Mouse (Mus musculus) heart, adult 2 months (tissue): Measurements from ENCODE around the gene Rab28. TPM values are rescaled to one million over a fixed set of nuclear protein-coding genes. Genes with fewer than 3 reads are reported as not detected.

Experiments used
- DNase-seq, 2 experiments: peaks; one replicate each; pipeline ENCODE4 v3.0.0; 2021
- H3K27ac ChIP-seq: fragments of 200-600 bp; 2 replicates; pipeline ENCODE4 v1.8.1; 2022
- H3K27me3 ChIP-seq: fragments of 200-500 bp; 2 replicates; pipeline ENCODE4 v1.6.1; 2012; ENCODE audit warnings: mild to moderate bottlenecking, low read length, inconsistent platforms, mixed read lengths; ENCODE audit not compliant: control insufficient read depth, insufficient read depth
- H3K36me3 ChIP-seq: fragments of 200-500 bp; 2 replicates; pipeline ENCODE4 v1.6.1; 2012; ENCODE audit warnings: low read length, inconsistent platforms; ENCODE audit not compliant: control insufficient read depth, insufficient read depth
- H3K4me1 ChIP-seq: fragments of 200-500 bp; 2 replicates; pipeline ENCODE4 v1.6.1; 2011; ENCODE audit warnings: low read length; ENCODE audit not compliant: control insufficient read depth, insufficient read depth
- H3K4me3 ChIP-seq: fragments of 200-600 bp; 2 replicates; pipeline ENCODE4 v1.8.1; 2022
- H3K79me2 ChIP-seq: fragments of 200-500 bp; replicated peaks from 2 replicates; pipeline ENCODE4 v1.6.1; 2012; ENCODE audit warnings: mild to moderate bottlenecking, inconsistent platforms, low read length, moderate library complexity, mixed read lengths; ENCODE audit not compliant: control insufficient read depth, insufficient read depth
- H3K9ac ChIP-seq: fragments of 200-500 bp; 2 replicates; pipeline ENCODE4 v1.6.1; 2012; ENCODE audit warnings: low read depth, mild to moderate bottlenecking, control low read depth, inconsistent platforms, low read length, mixed read lengths
- CTCF ChIP-seq: fragments of 200-600 bp; IDR thresholded peaks from 2 replicates; pipeline ENCODE4 v1.8.1; 2022; ENCODE audit warnings: antibody characterized with exemption, mild to moderate bottlenecking, moderate library complexity
- EP300 ChIP-seq: fragments of 200-500 bp; IDR thresholded peaks from 2 replicates; pipeline ENCODE4 v1.6.1; 2011; ENCODE audit warnings: low read depth, low read length, control low read depth; ENCODE audit not compliant: insufficient read depth
- POLR2A ChIP-seq: fragments of 200-500 bp; IDR thresholded peaks from 2 replicates; pipeline ENCODE4 v1.6.1; 2011; ENCODE audit warnings: mild to moderate bottlenecking, low read depth, low read length, control low read depth; ENCODE audit not compliant: insufficient read depth
- WGBS: fragments of 180-500 bp; shearing (Covaris S2); methylation state at CpG from one replicate; pipeline ENCODE4 v1.1.7; 2018; 5-methylcytosine and 5-hydroxymethylcytosine counted together
- intact Hi-C: fragments of 180-260 bp; cut with DNase I; formaldehyde crosslinking; loops from one replicate; pipeline ENCODE4 v1.15.1; 2025
- long read RNA-seq: library from polyadenylated mRNA; stranded (forward); transcript quantifications from one replicate; pipeline ENCODE4 v2.0.0, GENCODE M21; 2021
- polyA plus RNA-seq: library from polyadenylated mRNA; depleted of rRNA; stranded (reverse); fragments of >200 nt; gene quantifications from 2 replicates; pipeline ENCODE4 v1.2.3, GENCODE M21; 2012; rRNA removed
- total RNA-seq, 2 experiments: library from RNA; stranded (reverse); gene quantifications; 2 replicates each; pipeline ENCODE4 v1.2.3; 2021

Rab28 gene
- total RNA-seq, result 100 to 1,000 TPM in 1 of 2 experiments, 10 to 100 TPM in 1; 91.2 to 102 TPM
- polyA plus RNA-seq, result 46.4 and 70.5 TPM in 2 replicates
- long read RNA-seq, transcript Rab28-203 (8 exons, 1,697 nt), result major isoform, 190 of 224 reads
- long read RNA-seq, transcript Rab28-201 (7 exons, 1,635 nt), result minor isoform, 22 of 224 reads
- long read RNA-seq, partial matches to known transcripts, result 2 of 224 reads
- long read RNA-seq, other reads (novel, unspliced or antisense), result 10 of 224 reads

- intact Hi-C loops, result no loop called here
- Histone ChIP-seq H3K27ac (peak within 1 kb of the TSS; percentile 95), H3K9ac (peak within 1 kb of the TSS; percentile 93), H3K27me3 (no peaks in the 10 kb centered on the region), H3K4me1 (no peaks in the 10 kb centered on the region), H3K36me3 (no peaks in the 10 kb centered on the region), H3K4me3 (peak within 1 kb of the TSS; percentile 75), H3K79me2 (no peaks in the 10 kb centered on the region)
- no peak for TF ChIP-seq CTCF
- TF ChIP-seq POLR2A, result peak; percentile 51
- TF ChIP-seq EP300, result no peak
- 2% methylated on average over 34 of the region's 34 CpGs for WGBS
- DNase-seq, result peak; percentile 93 to 94
Observed at GRCm38 (mm10) chr5:41708051-41708630, at the start of gene Rab28. Gene Rab28, minus strand, starts transcription at chr5:41708157.

GRCm38 (mm10) chr5:41757338-41757737 lies 49.4 kb upstream of the Rab28 start:
- no peak for DNase-seq
- TF ChIP-seq POLR2A, result no peak
- no peak for TF ChIP-seq CTCF
- no peak for TF ChIP-seq EP300
- Histone ChIP-seq H3K4me3 (no peak overlapping the region), H3K9ac (no peak overlapping the region), H3K4me1 (no peaks in the 10 kb centered on the region), H3K79me2 (no peaks in the 10 kb centered on the region), H3K27ac (no peak overlapping the region), H3K27me3 (peaks cover 18% of the 10 kb centered on the region), H3K36me3 (no peaks in the 10 kb centered on the region)
- intact Hi-C loops, result no loop called here
- whole genome bisulfite sequencing, result 15% methylated on average over 5 of the region's 5 CpGs

- H3K9ac ChIP-seq, result no peak overlapping the region
- no peaks in the 10 kb centered on the region for H3K4me1 ChIP-seq
- H3K27me3 ChIP-seq, result peaks cover 13% of the 10 kb centered on the region
- 14% methylated on average over 4 of the region's 4 CpGs for WGBS
- H3K79me2 ChIP-seq, result no peaks in the 10 kb centered on the region
- no peaks in the 10 kb centered on the region for H3K36me3 ChIP-seq
- DNase-seq, result no peak
- TF ChIP-seq CTCF (no peak), POLR2A (no peak), EP300 (no peak)
- no peak overlapping the region for H3K27ac ChIP-seq
- H3K4me3 ChIP-seq, result no peak overlapping the region
- intact Hi-C loops, result no loop called here
Observed at GRCm38 (mm10) chr5:41756396-41756795, 48.4 kb upstream of the Rab28 start.

GRCm38 (mm10) chr5:41755373-41755960 lies 47.5 kb upstream of the Rab28 start:
- WGBS, result 3% methylated on average over 23 of the region's 23 CpGs

GRCm38 (mm10) chr5:41754836-41755235 lies 46.9 kb upstream of the Rab28 start:
- Histone ChIP-seq H3K36me3 (no peaks in the 10 kb centered on the region), H3K4me1 (no peaks in the 10 kb centered on the region), H3K27me3 (peaks cover 13% of the 10 kb centered on the region), H3K9ac (no peak overlapping the region), H3K4me3 (no peak overlapping the region), H3K27ac (no peak overlapping the region), H3K79me2 (no peaks in the 10 kb centered on the region)
- no peak for DNase-seq
- intact Hi-C loops, result no loop called here
- under 1% methylated on average over 16 of the region's 16 CpGs for WGBS
- TF ChIP-seq EP300 (no peak), CTCF (no peak), POLR2A (no peak)

More at GRCm38 (mm10) chr5:41755373-41755960, 47.5 kb upstream of the Rab28 start:
- Histone ChIP-seq H3K36me3 (no peaks in the 10 kb centered on the region), H3K4me1 (no peaks in the 10 kb centered on the region), H3K79me2 (no peaks in the 10 kb centered on the region), H3K9ac (no peak overlapping the region), H3K27ac (no peak overlapping the region), H3K27me3 (peaks cover 14% of the 10 kb centered on the region), H3K4me3 (no peak overlapping the region)
- TF ChIP-seq CTCF, result no peak
- no peak for TF ChIP-seq POLR2A
- TF ChIP-seq EP300, result no peak
- no peak for DNase-seq
- intact Hi-C loops, result no loop called here

GRCm38 (mm10) chr5:41754226-41754775 lies 46.3 kb upstream of the Rab28 start:
- TF ChIP-seq POLR2A (no peak), EP300 (no peak), CTCF (no peak)
- Histone ChIP-seq H3K9ac (no peak overlapping the region), H3K4me1 (no peaks in the 10 kb centered on the region), H3K27ac (no peak overlapping the region), H3K27me3 (peaks cover 13% of the 10 kb centered on the region), H3K79me2 (no peaks in the 10 kb centered on the region), H3K36me3 (no peaks in the 10 kb centered on the region), H3K4me3 (no peak overlapping the region)
- DNase-seq, result no peak
- intact Hi-C loops, result no loop called here
- WGBS, result 3% methylated on average over 17 of the region's 17 CpGs
